Mouse (Mus musculus) embryonic fibroblast, embryonic 13.5 days (primary cell): ENCODE measurements around the gene Atrnl1.

ENCODE experiments used
- CTCF ChIP-seq: IDR thresholded peaks from 2 replicates; pipeline ENCODE4 v1.5.1; 2011; ENCODE audit warnings: mild to moderate bottlenecking, control low read depth, low read length, moderate library complexity, borderline replicate concordance; ENCODE audit not compliant: insufficient read depth
- POLR2A ChIP-seq: IDR thresholded peaks from 2 replicates; pipeline ENCODE4 v1.6.1; 2011; ENCODE audit warnings: low read depth, mild to moderate bottlenecking, control low read depth, low read length, moderate library complexity

DNA sequence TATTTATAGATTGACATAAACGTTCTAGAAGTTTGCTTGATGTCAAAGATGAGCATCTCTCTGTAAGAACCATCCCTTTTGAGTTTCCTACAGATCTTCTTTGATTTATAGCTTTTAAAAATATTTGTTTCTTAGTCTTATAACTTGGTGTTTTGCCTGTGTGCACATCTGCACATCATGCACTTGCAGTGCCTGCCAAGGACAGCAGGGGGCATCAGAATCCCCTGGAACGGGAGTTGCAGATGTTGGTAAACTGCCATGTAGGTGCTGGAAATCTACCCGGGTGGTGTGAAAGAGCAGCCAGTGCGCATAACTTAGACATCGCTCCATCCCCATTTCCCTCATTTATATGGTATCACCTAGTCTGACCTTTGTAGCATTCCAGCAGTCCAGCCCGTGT, 265.2 kb downstream of the Atrnl1 start:
- TF ChIP-seq POLR2A (no peak), CTCF (peak; percentile 29; the same call in 1 of the 2 replicates)
